Mouse (Mus musculus): ENCODE data around the gene Myof.

The Myof gene

GRCm38 (mm10) chr19:38043281-38043981 lies at the start of gene Myof:
Gene Myof (minus strand): TSS chr19:38043577.
- DNase-seq (ENCODE audit: low read depth), result peak; percentile 42

DNA sequence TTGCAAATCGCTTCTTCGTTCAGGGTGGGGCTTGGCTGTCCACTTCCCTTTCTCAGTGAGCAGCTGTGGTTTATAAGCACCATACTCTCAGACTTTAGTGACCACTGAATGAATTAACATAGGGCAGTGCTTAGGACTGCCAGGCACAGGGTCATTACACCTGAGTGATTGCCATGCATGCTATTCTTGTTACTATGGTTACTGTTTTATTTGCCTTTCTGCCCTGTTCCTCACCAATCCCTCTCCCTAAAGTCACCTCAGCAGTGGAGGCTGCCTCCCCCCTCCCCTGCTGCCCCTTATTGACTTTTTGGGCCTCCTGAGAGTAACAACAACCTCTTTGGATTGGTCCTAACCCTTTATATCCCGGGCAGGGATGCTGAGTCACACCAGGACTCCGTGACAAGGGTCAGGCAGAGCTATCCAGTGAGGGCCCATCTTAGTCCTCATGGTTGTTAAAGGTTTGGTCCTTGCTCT lies 48.2 kb upstream of the Myof start:
- DNase-seq (ENCODE audit: low read depth), result no peak

DNA sequence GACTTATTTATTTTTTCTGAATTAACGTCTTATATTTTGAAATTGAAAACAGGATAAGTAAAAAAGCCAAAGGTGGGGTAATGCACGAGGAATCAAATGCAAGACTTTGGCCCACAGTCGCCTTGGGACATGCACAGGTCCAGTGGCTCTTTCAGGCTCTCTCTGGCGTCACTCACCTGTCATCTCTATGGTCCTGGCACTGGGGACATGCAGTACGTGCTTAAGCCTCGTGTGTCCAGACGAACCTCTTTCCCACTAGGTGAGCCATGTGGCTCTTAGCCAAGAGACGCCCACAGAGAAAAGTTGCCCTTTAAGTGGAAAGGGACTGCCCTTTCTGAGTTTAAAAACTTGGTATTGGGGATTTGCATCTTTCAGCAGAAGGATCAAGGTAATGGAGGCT lies 46.0 kb upstream of the Myof start:
- DNase-seq (ENCODE audit: low read depth), result no peak

DNA sequence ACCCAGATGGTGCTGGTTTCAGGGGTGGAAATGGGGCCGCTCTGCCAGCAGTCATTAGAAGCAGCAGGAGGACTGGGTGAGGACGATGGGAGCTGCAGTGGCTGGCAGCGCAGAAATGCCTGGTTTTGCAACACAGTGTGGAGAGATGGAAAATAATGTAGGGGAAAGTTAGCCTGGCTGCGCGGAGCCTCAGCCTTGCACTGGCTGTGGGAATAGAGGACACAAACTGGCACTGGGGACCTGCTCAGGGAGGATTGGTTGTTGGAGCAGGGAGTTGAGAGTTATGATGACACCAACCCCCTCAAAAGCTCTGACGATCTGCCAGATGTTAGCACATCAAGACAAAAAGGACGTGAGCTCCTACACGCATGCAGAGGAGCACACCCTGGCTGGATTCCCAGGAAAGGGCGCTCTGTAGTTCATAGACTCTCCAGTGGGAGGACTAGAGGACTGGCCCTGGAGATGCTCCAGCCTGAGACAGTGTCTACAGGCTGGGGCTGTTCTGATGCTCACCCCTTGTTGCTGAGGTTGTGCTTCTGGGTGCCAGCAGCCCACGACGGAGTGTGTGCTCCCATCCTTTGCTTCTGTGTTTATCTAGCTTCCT lies 43.7 kb upstream of the Myof start:
- no peak for DNase-seq (ENCODE audit: low read depth)

- DNase-seq (ENCODE audit: low read depth), result no peak
Observed at GRCm38 (mm10) chr19:38085841-38086240, 42.5 kb upstream of the Myof start.

- DNase-seq (ENCODE audit: low read depth), result no peak
Observed at GRCm38 (mm10) chr19:38082931-38083525, 39.7 kb upstream of the Myof start.

GRCm38 (mm10) chr19:38081361-38081760 lies 38.0 kb upstream of the Myof start:
- DNase-seq (ENCODE audit: low read depth), result no peak

DNA sequence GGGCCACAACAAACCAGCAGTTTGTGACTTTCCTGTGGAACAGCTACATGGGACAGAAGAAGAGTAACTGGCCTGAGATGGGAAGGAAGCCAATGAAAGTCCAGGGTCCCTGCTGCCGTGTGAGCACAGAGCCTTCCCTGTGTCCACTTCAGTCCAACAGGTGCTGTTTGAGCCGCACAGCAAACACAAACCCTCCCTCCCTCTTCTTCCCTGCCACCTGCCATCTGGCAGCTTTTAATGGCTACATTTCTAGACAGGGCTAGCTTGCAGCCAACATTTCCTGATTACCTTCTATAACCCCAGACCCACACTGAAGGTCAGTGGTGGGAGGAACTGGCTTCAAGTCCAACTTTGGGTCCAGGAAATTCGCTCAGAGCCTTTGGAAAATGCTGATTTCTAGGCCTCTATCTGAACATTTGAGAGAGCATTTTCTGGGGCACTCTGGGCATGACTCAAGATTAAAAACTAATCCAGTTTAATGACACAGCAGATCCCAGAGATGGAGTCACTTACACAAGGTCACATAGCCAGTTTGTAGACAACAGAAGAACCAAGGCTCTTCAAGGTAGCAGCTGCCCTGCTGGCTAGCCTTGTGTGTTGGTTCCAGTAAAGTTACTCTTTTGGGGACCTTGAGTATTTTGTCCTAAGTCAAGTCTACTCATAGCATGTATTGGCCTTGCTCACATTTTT lies 34.6 kb upstream of the Myof start:
- no peak for DNase-seq (ENCODE audit: low read depth)

DNA sequence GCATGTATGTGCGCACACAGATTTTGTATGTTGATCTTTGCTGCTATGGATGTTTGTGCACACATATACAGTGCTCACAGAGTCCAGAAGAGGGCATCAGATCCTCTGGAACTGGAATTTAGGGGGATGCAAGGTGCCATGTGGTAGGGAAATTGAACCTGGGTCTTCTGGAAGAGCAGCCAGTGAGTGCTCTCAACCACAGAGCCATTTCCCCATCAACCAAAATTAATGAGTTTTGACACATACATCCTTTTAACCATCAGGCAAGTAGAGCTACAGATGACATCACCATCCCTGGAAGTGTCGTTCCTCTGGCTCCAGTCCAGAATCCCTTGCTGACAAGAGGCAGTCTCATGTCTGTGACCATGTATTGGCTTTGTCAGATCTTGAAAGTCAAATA lies 32.9 kb upstream of the Myof start:
- DNase-seq (ENCODE audit: low read depth), result no peak

DNA sequence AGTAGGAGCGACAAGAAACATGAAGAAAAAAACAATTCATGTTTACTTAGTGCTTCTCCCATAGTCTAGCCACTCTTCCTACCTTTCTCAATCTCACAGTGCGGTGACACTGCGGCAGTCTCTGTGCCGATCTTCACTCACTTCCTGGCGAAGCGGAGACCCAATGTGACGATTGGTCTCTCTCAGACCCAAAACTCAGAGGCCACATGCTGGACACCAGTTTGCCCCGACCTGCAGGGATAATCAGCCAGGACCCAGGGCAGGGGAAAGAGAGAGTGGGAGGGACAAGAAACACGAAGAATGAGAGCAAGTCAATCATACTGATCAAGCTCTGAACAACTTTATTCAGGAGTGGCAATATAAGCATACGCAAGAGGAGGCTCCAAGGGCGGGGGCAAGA lies 31.7 kb upstream of the Myof start:
- DNase-seq (ENCODE audit: low read depth), result no peak

GRCm38 (mm10) chr19:38073226-38073625 lies 29.8 kb upstream of the Myof start:
- no peak for DNase-seq (ENCODE audit: low read depth)

GRCm38 (mm10) chr19:38064051-38064450 lies 20.7 kb upstream of the Myof start:
- no peak for DNase-seq (ENCODE audit: low read depth)

DNA sequence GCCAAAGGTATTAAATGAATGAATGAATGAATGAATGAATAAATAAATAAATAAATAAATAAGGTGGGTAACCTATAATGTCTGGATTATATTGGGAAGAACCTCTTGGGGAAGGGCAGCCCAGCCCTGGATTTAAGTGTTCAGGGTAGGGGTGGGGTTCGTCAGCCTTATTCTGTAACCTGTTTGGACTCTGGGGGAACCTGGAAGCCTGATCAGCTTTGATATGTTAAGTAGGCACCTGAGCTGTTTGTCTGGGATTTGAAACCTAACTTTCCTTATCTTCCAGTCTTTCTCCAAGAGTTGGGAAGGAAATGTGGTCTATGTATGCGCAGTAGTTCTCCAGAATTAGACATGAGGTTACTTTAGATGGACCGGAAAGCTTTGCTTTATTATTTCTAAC lies 19.8 kb upstream of the Myof start:
- DNase-seq (ENCODE audit: low read depth), result no peak

DNA sequence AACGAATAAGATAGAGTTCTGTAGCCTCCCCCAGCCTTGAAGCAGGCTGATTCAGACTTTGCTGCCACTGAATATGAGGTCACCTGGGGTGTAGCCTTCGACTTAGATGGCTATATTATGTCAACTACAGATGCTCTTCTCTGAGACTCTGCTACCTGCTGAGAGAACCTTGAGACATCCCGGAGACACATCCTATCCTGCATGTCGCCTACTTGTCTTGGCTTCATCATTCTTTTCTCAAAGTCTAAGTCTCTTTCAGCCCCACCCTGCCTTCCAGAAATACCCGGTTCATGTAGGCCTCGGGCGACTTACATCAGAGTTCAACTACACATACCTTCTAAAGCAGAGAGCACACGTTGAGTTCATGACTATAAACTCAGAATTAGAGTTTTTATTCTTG lies 13.6 kb upstream of the Myof start:
- DNase-seq (ENCODE audit: low read depth), result no peak

GRCm38 (mm10) chr19:38056276-38056675 lies 12.9 kb upstream of the Myof start:
- DNase-seq (ENCODE audit: low read depth), result no peak

GRCm38 (mm10) chr19:38055798-38056197 lies 12.4 kb upstream of the Myof start:
- peak; percentile 27 for DNase-seq (ENCODE audit: low read depth)

DNA sequence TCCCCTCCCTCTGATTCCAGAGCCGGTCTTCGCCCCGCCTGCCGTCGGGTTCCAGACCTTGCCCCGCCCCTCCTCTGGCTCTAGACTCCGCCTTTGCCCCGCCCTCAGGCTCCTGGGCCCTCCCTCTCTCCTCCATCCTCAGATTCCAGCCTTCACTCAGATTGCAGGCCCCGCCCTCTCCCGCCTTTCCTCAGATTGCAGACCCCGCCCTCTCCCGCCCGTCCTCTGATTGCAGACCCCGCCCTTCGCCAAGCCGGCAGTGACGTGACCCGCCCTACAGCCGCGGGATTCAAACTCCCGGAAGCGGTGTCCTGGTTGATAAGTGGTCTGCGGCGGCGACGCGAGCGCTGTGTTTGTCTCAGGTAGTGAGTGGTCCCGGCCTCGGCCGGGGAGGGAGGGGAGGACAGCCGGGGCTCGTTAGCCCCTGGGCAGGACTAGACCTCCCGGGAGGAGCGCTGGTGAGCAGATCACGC lies 11.4 kb upstream of the Myof start, which contains the start of gene Cep55:
Cep55 (plus strand) TSS at position 292 of the 473 bp plus-strand sequence.
- DNase-seq (ENCODE audit: low read depth), result peak; percentile 100

DNA sequence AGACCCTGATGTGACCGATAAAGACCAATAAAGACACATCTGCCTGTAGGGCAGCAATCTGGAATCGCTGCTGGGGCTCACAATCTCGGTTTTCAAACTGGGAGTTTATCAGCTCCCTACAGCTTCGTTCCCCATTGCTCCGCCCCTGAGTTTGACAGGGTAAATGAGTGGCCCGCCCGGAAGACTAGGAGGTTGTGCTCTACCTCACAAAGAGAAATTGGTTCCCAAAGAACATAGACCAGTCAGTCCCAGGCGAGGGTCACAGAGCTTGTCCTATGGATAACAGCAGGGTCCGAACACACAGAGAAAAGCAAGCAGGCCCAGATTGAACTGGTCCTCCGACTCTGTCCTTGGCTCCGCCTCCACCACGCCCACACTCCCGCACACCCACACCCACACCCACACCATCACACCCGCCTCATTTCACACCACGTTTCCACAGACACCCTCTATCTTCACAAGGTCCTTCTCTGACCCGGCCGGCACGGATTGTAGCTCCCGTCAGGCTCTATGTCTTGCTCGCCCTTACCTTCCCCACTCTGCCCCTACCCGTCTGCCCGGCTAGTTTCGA lies 10.9 kb upstream of the Myof start:
- peak; percentile 94 for DNase-seq (ENCODE audit: low read depth)

DNA sequence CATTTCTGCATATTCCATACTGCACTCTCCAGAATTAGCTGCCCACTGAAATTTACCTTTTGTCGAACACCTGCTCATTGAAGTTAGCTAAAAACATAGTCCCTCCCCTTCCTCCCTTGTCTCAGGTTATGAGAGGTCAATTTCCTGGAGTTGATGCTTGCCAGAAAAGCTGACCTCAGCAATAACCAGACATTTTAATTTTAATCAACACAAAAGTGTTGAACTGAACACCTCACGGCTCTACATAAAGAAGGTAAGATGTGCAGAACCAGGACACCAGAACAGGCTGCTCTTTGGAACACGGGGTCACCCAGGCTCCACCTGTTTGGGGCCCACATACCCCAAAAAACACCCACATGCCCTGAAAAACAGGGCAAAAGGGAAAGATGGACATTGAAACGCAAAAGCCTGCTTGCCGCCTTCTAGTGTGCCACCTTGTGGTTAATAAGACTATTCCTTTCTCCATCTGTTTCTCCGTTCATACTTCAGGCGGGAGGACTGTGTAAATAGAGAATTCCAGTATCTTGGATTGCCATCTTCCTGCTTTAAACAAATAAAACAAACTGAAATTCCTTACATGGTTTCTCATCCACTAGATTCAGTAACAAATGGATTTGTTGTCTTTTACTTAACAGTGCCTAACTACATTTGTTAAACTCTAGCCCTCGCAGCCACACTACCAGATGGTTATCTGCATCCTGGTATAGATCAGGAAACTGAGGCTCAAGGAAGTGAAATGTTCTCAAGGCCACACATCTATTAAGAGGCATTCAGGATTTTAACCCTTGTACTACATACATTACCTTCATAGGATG lies 10.1 kb upstream of the Myof start:
- no peak for DNase-seq (ENCODE audit: low read depth)

DNA sequence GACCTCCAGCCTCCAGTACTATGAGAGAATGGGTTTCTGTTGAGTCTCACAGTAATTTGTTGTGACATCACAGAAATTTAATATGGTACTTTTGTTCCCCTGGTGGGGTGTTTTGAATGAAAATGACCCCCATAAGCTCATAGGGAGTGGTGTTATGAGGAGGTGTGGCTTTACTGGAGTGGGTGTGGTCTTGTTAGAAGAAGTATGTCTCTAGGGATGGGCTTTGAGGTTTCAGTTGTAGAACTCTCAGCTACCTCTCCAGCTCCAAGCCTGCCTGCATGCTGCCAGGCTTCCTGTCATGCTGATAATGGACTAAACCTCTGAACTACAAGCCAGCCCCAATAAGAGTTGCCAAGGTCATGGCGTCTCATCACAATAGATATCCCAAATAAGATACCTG lies 6.3 kb upstream of the Myof start:
- DNase-seq (ENCODE audit: low read depth), result no peak

DNA sequence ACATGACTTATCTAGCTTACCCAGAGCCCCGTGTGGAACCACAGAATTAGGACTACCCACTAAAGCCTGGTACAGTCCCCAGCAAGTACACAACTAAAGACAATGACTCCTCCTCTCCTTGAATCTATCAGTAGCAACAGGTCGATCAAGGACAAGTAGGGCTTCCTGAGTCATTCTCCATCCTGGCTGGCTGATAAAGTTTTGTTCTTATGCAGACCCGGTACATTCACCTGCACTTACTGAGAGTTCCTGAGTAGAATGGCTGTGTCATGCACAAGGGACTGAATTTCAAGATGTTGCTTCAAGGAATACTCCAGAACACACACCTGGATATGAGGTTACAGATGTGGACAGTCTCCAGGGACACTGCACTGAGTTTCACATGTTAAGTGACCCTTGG lies 1.8 kb upstream of the Myof start:
- DNase-seq (ENCODE audit: low read depth), result no peak
